Mouse (Mus musculus) CH12.LX (cell line): Measurements from ENCODE around the gene Wnt6.

ENCODE experiments used
- CTCF ChIP-seq, 2 experiments: IDR thresholded peaks in 1 of 2; conservative IDR thresholded peaks in 1 of 2; 2 replicates each; pipeline ENCODE4 v1.5.1; 2011 to 2012; ENCODE audit warnings: low read depth in 2 of 2, low read length in 2 of 2, improper control_type of control experiment in 1 of 2, inconsistent platforms in 1 of 2, mild to moderate bottlenecking in 1 of 2, moderate library complexity in 1 of 2
- MXI1 ChIP-seq: IDR thresholded peaks from 2 replicates; pipeline ENCODE4 v1.6.1; 2011; ENCODE audit warnings: mild to moderate bottlenecking, low read depth, low read length, improper control_type of control experiment
- POLR2A ChIP-seq: IDR thresholded peaks from 2 replicates; pipeline ENCODE4 v1.6.1; 2011; ENCODE audit warnings: low read depth, mild to moderate bottlenecking, improper control_type of control experiment, low read length
- USF2 ChIP-seq: conservative IDR thresholded peaks from 2 replicates; pipeline ENCODE4 v1.6.1; 2011; ENCODE audit warnings: low read depth, low read length, improper control_type of control experiment

GRCm38 (mm10) chr1:74782045-74782444, 10.4 kb downstream of the Wnt6 start:
- TF ChIP-seq POLR2A: no peak
- no peak for TF ChIP-seq USF2
- no peak for TF ChIP-seq CTCF (conservative IDR thresholded peaks at IDR 0.05 in 1 of 2, IDR thresholded peaks at IDR 0.05 in 1 of 2; ENCODE audit: low read depth in 2 of 2, low read length in 2 of 2)
- no peak for TF ChIP-seq MXI1
